Mouse (Mus musculus): ENCODE measurements around the gene Dok4.

GRCm38 (mm10) chr8:94914701-94915101 is 38.6 kb upstream of the Dok4 start:
- TF ChIP-seq GATA1 (IDR thresholded peaks at IDR 0.05; ENCODE audit: low read length) (no peak), TAL1 (IDR thresholded peaks at IDR 0.05; ENCODE audit: low read length) (no peak)

Data from erythroblast, embryonic 14.5 days (primary cell).